Mouse (Mus musculus): ENCODE measurements around the gene Qpct. TPM values are rescaled to one million over a fixed set of nuclear protein-coding genes. Genes with fewer than 3 reads are reported as not detected.

Gene Qpct
- polyA plus RNA-seq, 1 experiment from 2014 or later: 41.6 TPM

DNA sequence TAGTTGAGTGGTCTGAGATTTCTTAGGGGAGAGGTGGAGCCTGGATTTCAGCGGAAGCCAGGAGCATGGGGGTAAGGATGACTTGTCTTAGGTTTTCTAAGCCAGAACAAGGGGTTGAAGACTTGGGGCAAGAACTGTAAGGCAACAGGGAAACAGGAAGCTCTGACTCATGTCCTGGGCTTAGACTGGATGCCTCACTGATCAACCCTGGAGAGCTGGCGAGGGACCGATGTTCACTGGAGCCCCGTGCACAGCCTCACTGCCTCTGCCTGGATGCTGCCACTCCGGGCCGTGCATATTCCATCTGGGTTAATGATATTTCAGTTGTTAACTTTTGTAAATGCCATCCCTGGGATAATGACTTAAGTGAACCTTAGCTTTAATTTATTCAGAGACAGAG is 84.1 kb downstream of the Qpct start:
- no peaks in the 10 kb centered on the region for H3K4me1 ChIP-seq (ENCODE audit: control insufficient read depth in 2 of 2, insufficient read depth in 2 of 2, low read length in 2 of 2)
- no peaks in the 10 kb centered on the region for H3K36me3 ChIP-seq (ENCODE audit: control insufficient read depth, insufficient read depth, low read length)
- no peaks in the 10 kb centered on the region for H3K9me3 ChIP-seq (ENCODE audit: control insufficient read depth, low read length)
- H3K27ac ChIP-seq (replicated peaks in 1 of 2; ENCODE audit: control insufficient read depth in 1 of 2, insufficient read depth in 1 of 2, low read depth in 2 of 2, low read length in 2 of 2): no peak overlapping the region
- no peaks in the 10 kb centered on the region for H3K27me3 ChIP-seq (ENCODE audit: control insufficient read depth, insufficient read depth, low read length)
- no peak for ATAC-seq (ENCODE audit: insufficient number of reproducible peaks, insufficient read depth, low FRiP score, low read depth)
- H3K9ac ChIP-seq (ENCODE audit: low read length): no peak overlapping the region
- no peak overlapping the region for H3K4me2 ChIP-seq (ENCODE audit: low read length)
- WGBS: 77% methylated on average over 6 of the region's 6 CpGs
- no peak overlapping the region for H3K4me3 ChIP-seq (ENCODE audit: control insufficient read depth in 1 of 2, insufficient read depth in 1 of 2, low read depth in 1 of 2, low read length in 2 of 2)

DNA sequence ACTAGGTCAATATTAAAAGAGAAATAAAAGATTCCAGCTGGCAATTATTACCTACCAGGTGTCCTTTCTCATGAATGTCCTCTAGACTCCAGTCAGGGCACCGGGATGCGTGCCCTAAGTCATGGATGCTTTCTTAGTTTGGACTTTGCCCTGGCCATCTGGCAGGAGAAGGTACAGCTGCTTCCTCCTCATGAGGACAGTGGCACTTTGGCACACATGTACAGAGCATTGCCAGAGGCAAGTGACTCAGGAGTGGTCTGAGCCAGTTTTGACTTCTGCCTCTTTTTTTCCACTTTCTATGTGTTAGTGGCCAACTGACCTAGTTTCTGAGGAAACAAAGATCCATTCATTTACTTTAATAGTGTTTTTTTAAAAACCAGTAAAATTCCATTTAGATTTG is 84.7 kb downstream of the Qpct start:
- Histone ChIP-seq H3K27ac (replicated peaks in 1 of 2; ENCODE audit: control insufficient read depth in 1 of 2, insufficient read depth in 1 of 2, low read depth in 2 of 2, low read length in 2 of 2) (no peak overlapping the region), H3K4me2 (ENCODE audit: low read length) (no peak overlapping the region), H3K4me1 (ENCODE audit: control insufficient read depth in 2 of 2, insufficient read depth in 2 of 2, low read length in 2 of 2) (no peaks in the 10 kb centered on the region), H3K4me3 (ENCODE audit: control insufficient read depth in 1 of 2, insufficient read depth in 1 of 2, low read depth in 1 of 2, low read length in 2 of 2) (no peak overlapping the region), H3K36me3 (ENCODE audit: control insufficient read depth, insufficient read depth, low read length) (no peaks in the 10 kb centered on the region), H3K9ac (ENCODE audit: low read length) (no peak overlapping the region), H3K9me3 (ENCODE audit: control insufficient read depth, low read length) (no peaks in the 10 kb centered on the region), H3K27me3 (ENCODE audit: control insufficient read depth, insufficient read depth, low read length) (no peaks in the 10 kb centered on the region)
- WGBS: 88% methylated on average over 2 of the region's 2 CpGs
- no peak for ATAC-seq (ENCODE audit: insufficient number of reproducible peaks, insufficient read depth, low FRiP score, low read depth)

Other genes with a start within 250 kb of the Qpct start
- gene Heatr5b, start 216.5 kb upstream of the Qpct start, polyA plus RNA-seq (2014; fragmentation: Nextera tagmentation; extraction: Ambion mirVana): 22.9 and 25.7 TPM in 2 replicates
- 33.2 and 34.0 TPM in 2 replicates for gene Gpatch11, start 216.3 kb upstream of the Qpct start, polyA plus RNA-seq (2014; fragmentation: Nextera tagmentation; extraction: Ambion mirVana)
- gene Eif2ak2, start 169.3 kb upstream of the Qpct start, polyA plus RNA-seq (2014; fragmentation: Nextera tagmentation; extraction: Ambion mirVana): 8.0 and 9.6 TPM in 2 replicates
- gene Sult6b1, start 144.9 kb upstream of the Qpct start, polyA plus RNA-seq (2014; fragmentation: Nextera tagmentation; extraction: Ambion mirVana): 0.18 TPM in 1 of 2 replicates, not detected in the other
- 96.5 and 101 TPM in 2 replicates for gene Cebpzos, start 135.4 kb upstream of the Qpct start, polyA plus RNA-seq (2014; fragmentation: Nextera tagmentation; extraction: Ambion mirVana)
- gene Cebpz, start 114.8 kb upstream of the Qpct start, polyA plus RNA-seq (2014; fragmentation: Nextera tagmentation; extraction: Ambion mirVana): 28.7 and 37.4 TPM in 2 replicates
- gene Ndufaf7, start 114.8 kb upstream of the Qpct start, polyA plus RNA-seq (2014; fragmentation: Nextera tagmentation; extraction: Ambion mirVana): 61.3 and 62.8 TPM in 2 replicates
- gene Prkd3, start 31.1 kb upstream of the Qpct start, polyA plus RNA-seq (2014; fragmentation: Nextera tagmentation; extraction: Ambion mirVana): 27.1 and 28.2 TPM in 2 replicates

Data from heart, embryonic 14.5 days (tissue).